Mouse (Mus musculus) spleen, embryonic (tissue): ENCODE results near the gene Gm17334.

Source experiments
- CTCF ChIA-PET: fragments of 350-600 bp; sonication (Branson Sonifier 250); formaldehyde crosslinking; loops from one replicate; lab custom pipeline; 2022; lab: Charles Lee

The Gm17334 gene

GRCm38 (mm10) chr11:53773087-53773486 lies at the start of gene Gm17334:
Gene Gm17334 (minus strand): TSS chr11:53773187.
- CTCF ChIA-PET = interaction anchor here (0.7 kb wide), 1 partner anchor 913 kb away, joined by 3 read pairs; no protein-coding TSS in a partner anchor

GRCm38 (mm10) chr11:53821945-53822338 lies 49.0 kb upstream of the Gm17334 start:
- CTCF ChIA-PET = no interaction called here

DNA sequence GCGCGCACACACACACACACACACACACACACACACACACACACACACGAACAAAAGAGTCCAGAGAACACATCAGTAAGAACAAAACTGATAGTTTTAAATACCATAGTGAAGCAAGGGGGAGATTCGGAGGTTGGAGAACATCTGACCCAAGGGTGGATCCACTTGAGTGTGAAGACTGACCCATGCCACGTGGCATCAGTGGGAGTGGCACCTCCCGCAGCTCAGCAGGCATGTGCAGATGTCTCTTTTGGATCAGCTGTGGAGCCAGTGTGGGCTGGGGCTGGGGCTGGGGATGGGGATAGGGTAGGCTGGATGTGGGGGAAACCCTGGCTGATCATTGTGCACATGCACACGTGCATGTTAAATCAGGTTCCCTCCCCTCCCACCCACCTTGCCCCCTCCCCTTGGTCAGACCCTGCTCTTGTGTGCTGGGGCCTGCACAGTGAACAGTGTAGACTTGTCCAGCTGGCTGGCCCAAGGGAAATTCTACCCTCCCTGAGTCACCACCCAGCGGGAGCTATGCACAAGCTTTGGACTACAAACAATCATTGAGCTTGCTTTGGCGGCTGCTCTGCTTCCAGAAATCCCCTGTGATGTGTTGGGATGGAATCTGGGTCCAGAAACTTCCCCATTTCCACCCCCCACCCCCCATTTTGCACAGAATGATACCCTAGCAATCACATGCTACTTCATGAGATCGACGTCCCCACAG lies 48.4 kb upstream of the Gm17334 start:
- CTCF ChIA-PET = no interaction called here

- CTCF ChIA-PET = no interaction called here
These were observed 47.7 kb upstream of the Gm17334 start for GRCm38 (mm10) chr11:53820516-53821170.

GRCm38 (mm10) chr11:53819511-53819910 lies 46.5 kb upstream of the Gm17334 start:
- CTCF ChIA-PET = no interaction called here

DNA sequence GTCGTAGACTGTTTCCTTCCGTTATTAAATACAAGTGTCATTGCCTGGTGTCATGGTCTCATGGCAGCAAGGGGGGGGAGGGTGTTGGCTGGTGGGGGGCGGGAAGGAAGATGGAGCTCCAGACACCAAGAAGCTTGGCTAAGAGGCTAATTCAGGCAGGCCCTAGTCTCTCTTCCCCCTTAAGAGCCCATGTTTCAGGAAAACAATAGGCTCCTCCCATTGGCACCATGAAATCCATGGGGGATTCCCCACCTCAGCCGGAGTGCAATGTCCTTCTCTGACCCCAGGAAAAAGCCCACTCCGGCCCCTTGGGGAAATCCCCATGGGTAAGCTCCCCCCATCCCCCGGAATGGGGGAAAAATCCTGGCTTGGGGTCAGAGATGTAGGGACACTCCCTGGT lies 45.8 kb upstream of the Gm17334 start:
- CTCF ChIA-PET = no interaction called here

DNA sequence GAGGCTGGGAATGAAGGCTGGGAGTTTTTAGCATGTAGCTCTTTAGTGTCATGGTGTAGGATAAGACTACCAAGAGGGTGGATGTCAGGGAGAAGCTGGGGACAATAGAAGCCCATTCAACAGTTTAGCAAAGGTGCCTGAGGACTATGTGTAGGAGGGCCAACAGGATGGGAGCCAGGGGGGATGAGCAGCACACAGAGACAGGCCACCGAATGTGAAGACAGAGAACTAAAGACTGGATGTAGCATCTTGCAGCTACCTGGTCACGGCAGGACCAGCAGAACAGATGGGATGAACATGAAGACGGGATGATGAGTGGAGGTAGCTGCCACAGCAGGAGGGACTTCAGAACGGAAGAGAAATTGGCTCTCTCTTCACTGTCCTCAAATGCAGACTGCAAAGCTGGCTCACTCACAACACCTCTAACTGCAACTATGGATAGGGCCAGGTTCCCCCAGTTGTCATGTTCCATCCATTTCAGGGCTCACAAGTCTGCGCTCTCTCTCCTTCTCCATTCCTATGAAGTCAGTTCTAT lies 43.9 kb upstream of the Gm17334 start:
- CTCF ChIA-PET = interaction anchor here (1.0 kb wide), 1 partner anchor 33 kb away, joined by 3 read pairs; no protein-coding TSS in a partner anchor

- CTCF ChIA-PET = no interaction called here
These were observed 41.8 kb upstream of the Gm17334 start for GRCm38 (mm10) chr11:53814810-53815209.

DNA sequence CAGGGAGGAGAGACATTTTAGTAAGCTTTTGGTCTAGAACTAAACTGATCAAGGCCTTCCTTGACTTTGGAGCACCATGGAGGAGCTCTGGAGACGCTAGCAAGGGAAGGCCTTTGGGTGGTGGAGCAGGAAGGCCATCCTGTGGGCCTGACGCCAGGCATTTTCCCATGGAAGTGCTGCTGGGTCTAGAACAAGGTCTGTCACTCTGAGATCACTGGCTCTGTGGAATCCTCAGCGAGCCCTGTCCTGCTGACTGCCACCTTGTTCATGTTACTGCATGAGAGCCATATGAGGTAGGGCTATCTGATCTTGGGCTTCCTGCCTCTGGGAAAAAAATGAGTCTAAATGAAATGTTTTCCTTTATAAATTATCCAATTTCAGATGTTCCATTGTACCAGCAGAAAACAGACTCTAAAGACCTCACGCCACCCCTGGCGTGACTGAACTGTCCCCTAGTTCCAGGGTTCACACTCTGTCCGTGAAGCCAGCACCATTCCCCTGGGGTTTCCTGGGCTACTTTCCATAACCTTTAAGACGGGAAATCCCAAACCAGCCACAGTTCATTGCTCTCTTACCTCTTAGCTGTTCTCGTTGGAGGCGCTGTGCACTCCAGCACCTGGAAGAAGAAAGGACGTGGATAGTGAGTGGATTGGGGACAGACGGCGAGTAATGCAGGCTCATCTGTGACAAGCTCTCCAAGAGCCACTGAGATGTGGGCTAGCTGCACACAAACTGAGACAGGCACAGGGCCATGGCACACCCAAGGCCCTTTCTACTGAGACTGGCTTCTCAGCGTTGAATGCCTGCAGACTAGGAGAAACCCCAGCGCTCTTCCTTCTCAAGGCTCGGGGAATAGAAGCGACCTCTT lies 40.2 kb upstream of the Gm17334 start:
- CTCF ChIA-PET = interaction anchor here (0.7 kb wide), 1 partner anchor 17 kb away, joined by 9 read pairs; no protein-coding TSS in a partner anchor

DNA sequence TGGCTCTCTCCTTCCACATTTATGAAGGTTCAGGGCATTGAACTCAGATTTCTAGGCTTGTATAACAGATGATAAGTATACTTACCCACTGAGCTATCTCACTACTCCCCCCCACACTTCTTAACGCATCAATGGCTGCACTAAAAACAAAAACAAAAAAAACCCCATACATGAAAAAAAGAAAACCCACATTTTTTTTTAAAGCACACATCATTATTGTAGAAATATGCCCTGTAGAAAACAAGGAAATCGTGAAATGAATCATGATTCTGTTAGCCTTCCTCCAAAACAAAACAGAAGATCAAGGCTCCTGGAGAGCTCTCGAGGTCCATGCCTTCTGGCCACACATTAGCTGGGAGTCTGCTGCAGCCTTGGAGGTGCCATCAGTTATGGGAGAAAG lies 38.3 kb upstream of the Gm17334 start:
- CTCF ChIA-PET = no interaction called here

GRCm38 (mm10) chr11:53810749-53811148 lies 37.8 kb upstream of the Gm17334 start:
- CTCF ChIA-PET = no interaction called here

DNA sequence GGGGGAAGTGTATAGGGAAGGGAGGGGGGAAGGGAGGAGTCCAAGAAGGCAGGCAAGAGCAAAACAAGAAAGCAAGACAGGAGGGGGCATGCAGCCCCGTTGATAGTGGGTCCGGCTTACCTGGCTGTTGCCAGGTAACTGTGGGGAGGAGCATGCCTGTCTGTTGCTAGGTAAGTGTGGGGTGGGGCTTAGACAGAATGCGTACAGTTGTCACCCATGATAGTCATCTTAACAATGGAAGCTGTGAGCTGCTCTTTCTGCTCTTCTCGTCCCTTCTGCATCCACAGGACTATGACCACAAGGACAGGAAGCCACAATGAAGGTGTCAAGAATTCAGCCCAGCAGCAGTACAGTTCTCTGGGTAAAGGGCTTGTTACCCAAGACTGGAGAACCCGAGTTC lies 37.2 kb upstream of the Gm17334 start:
- CTCF ChIA-PET = no interaction called here

GRCm38 (mm10) chr11:53809354-53809753 lies 36.4 kb upstream of the Gm17334 start:
- CTCF ChIA-PET = interaction anchor here (0.8 kb wide), 1 partner anchor 437 kb away, joined by 3 read pairs; no protein-coding TSS in a partner anchor

DNA sequence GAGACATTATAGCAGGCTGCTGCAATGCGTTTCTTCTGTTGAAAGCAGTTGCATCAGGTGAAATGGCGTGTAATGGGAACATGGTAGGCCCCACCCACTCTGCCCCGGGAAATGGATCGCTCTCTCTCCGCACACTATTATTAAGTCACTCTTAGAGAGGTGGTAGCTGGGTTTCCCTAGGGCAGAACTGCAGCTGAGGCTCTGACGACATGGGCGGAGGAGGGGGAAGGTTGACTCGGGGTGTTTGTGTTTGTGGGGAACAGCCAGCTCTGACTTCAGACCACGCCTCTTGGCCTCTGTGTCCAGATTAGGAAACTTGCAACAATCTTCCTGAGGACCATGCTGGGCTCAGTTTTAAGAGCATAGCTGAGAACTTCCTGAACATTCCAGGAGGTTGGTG lies 32.8 kb upstream of the Gm17334 start:
- CTCF ChIA-PET = interaction anchor here (0.6 kb wide), 1 partner anchor 51 kb away, joined by 3 read pairs; no protein-coding TSS in a partner anchor

DNA sequence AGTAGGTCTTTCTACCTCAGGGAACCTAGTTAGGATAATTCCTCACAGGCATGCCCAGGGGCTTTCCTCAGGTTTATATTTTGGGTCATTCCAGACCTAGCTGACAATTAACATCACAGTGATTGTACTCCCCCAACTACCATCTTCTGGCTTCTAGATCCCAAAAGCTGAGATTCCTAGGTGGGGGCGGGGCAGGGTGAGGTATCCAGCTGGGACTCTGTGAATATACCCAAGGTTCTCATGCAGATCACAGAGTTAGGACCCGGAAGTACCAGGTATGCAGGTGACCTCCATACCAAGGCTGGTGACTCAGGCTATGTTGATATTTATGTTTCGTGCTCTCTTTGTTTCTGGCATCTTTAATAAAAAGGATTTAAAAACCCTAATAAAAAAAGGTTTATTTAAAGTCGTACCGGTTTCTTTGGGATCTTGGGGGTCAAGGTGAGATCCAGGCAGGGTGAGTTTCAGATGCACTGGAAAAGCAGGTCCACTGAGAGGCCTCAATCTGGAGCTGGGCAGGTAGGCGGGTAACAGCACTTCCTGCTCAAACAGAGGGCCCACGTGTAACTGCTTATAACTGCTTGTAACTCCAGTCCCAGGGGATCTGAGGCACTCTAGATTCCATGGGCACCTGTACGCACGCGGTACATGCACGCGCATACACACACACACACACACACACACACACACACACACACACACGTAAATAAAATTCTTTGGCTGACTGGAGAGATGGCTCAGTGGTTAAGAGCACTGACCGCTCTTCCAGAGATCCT lies 31.8 kb upstream of the Gm17334 start:
- CTCF ChIA-PET = no interaction called here

DNA sequence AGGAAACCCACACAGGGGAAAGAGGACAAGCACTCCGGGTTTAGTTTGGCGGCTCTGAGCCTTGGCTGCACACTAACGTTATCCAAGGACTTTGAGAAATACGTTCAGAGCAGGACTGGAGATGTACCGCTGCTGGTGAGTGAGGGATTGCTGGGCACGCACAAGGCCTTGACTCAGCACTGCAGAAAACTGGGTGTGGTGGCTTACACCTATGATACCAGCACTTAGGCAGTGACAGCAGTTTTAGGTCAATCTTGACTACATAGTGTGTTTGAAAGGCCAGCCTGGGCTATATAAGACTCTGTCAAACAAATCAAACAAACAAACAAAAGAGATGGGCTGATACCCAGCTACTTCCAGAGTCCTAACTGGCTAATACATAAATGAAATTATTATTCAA lies 30.5 kb upstream of the Gm17334 start:
- CTCF ChIA-PET = no interaction called here

DNA sequence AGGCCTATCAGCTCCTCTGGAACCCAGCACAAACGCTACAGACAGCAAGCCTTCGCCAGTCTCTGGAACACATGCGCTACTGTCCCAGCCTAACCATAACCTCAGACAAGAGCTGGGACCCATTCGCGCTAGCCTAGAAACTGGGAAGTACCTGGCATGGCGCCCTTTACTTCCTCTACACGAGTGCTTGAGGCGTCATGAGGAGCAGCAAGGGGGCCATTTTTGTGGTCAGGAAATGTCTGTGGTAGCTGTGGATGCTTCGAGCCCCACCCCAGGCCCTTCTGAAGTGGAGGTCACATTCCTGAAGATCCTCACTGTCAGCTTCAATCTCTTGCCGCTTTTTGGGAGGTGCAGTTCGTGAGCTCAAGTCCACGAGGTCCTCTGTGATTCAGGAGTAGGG lies 30.1 kb upstream of the Gm17334 start:
- CTCF ChIA-PET = no interaction called here

DNA sequence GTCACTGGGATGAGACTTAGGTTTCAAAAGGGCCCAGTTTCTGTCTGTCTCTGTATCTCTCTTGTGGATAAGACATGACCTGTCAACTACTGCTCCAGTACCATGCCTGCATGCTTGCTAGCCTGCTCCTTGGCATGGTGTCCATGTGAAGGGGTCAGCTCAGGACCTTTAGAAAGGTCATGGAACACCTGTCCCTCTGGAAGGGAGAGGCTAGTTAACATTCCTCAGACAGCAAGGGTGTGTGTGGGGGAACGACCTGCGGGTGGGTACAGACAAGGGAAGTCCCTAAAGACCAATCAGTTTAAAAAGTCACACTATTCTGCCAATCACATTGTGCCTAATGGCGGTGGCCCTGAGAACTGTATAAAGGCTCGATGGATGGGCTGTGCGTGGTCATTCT lies 28.0 kb upstream of the Gm17334 start:
- CTCF ChIA-PET = no interaction called here

DNA sequence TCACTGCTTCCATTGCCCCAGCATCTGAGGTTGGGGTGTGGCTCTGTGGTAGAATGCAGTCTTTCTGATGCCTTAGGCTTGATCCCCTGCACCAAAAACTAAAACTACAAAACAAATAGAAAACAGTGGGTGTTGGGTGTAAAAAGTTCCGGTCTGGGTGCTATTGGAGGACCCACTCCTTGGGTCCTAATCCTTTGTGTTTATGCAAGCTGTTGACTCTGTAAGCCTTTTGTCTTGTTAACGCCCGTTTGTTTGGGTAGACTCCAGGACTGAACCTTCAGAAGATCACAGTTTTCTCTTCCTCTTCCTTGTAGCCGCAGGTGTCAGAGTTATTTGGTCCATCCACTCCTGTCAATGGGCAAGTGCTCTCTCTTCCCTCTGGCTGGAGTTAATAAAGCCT lies 27.0 kb upstream of the Gm17334 start:
- CTCF ChIA-PET = interaction anchor here (0.5 to 0.6 kb wide), 2 partner anchors 9 to 33 kb away, joined by 3 to 5 read pairs; no protein-coding TSS in a partner anchor

- CTCF ChIA-PET = no interaction called here
These were observed 25.2 kb upstream of the Gm17334 start for GRCm38 (mm10) chr11:53798041-53798711.
